Mouse (Mus musculus) thymus, adult 2 months (tissue): ENCODE results near the gene Wdr6. TPM values are rescaled to one million over a fixed set of nuclear protein-coding genes. Genes with fewer than 3 reads are reported as not detected.

Experiments
- DNase-seq: peaks from one replicate; pipeline ENCODE4 v3.0.0; 2021
- H3K27ac ChIP-seq: fragments of 200-500 bp; 2 replicates; pipeline ENCODE4 v1.5.1; 2012; ENCODE audit warnings: low read length, control low read depth; ENCODE audit not compliant: control insufficient read depth, insufficient read depth
- H3K27me3 ChIP-seq: fragments of 200-500 bp; 2 replicates; pipeline ENCODE4 v1.6.1; 2012; ENCODE audit warnings: mild to moderate bottlenecking, low read length, moderate library complexity, mixed read lengths; ENCODE audit not compliant: control insufficient read depth, insufficient read depth
- H3K36me3 ChIP-seq: fragments of 200-500 bp; 2 replicates; pipeline ENCODE4 v1.6.1; 2012; ENCODE audit warnings: mild to moderate bottlenecking, low read length, moderate library complexity; ENCODE audit not compliant: control insufficient read depth, insufficient read depth
- H3K4me1 ChIP-seq: fragments of 200-500 bp; replicated peaks from 2 replicates; pipeline ENCODE4 v1.6.1; 2012; ENCODE audit warnings: low read length; ENCODE audit not compliant: control insufficient read depth, insufficient read depth
- H3K4me3 ChIP-seq: fragments of 200-500 bp; 2 replicates; pipeline ENCODE4 v1.5.1; 2012; ENCODE audit warnings: mild to moderate bottlenecking, low read length, control low read depth, moderate library complexity; ENCODE audit not compliant: control insufficient read depth, insufficient read depth
- CTCF ChIP-seq: fragments of 200-500 bp; IDR thresholded peaks from 2 replicates; pipeline ENCODE4 v1.5.1; 2012; ENCODE audit warnings: mild to moderate bottlenecking, control low read depth, low read length, moderate library complexity, borderline replicate concordance; ENCODE audit not compliant: control insufficient read depth, poor library complexity, insufficient read depth; ENCODE audit errors: extremely low read depth
- POLR2A ChIP-seq: fragments of 200-500 bp; IDR thresholded peaks from 2 replicates; pipeline ENCODE4 v1.6.1; 2012; ENCODE audit warnings: mild to moderate bottlenecking, low read length, control low read depth, moderate library complexity; ENCODE audit not compliant: control insufficient read depth, poor library complexity, insufficient read depth; ENCODE audit errors: extremely low read depth
- WGBS: fragments of 180-500 bp; shearing (Covaris S2); methylation state at CpG from one replicate; pipeline ENCODE4 v1.1.7; 2018; 5-methylcytosine and 5-hydroxymethylcytosine counted together
- polyA plus RNA-seq: library from polyadenylated mRNA; depleted of rRNA; stranded (reverse); fragments of >200 nt; gene quantifications from 2 replicates; pipeline ENCODE4 v1.2.3, GENCODE M21; 2012

Wdr6 gene
- polyA plus RNA-seq, 1 experiment = 106 TPM

- DNase-seq = peak; percentile 33
- peak overlapping the region; percentile 61; the same call in 1 of the 2 replicates for H3K27ac ChIP-seq
- TF ChIP-seq CTCF (no peak), POLR2A (peak; percentile 8; the same call in 1 of the 2 replicates)
- 38% methylated on average over 17 of the region's 17 CpGs for WGBS
- no peaks in the 10 kb centered on the region for H3K27me3 ChIP-seq
- H3K4me3 ChIP-seq = peak overlapping the region; percentile 87
- peaks cover 15% of the 10 kb centered on the region for H3K36me3 ChIP-seq
- H3K4me1 ChIP-seq = peaks cover 23% of the 10 kb centered on the region
Observed at GRCm38 (mm10) chr9:108568511-108568921, 10.0 kb downstream of the Wdr6 start.

GRCm38 (mm10) chr9:108567931-108568419, 10.6 kb downstream of the Wdr6 start:
- peak overlapping the region; percentile 87 for H3K4me3 ChIP-seq
- WGBS = 4% methylated on average over 18 of the region's 18 CpGs

GRCm38 (mm10) chr9:108566815-108567776, 11.4 kb downstream of the Wdr6 start, which contains the start of gene Ndufaf3:
TSS of gene Ndufaf3 (minus strand) at chr9:108567434.
- Histone ChIP-seq H3K4me1 (peaks cover 23% of the 10 kb centered on the region), H3K36me3 (peaks cover 7% of the 10 kb centered on the region), H3K27me3 (no peaks in the 10 kb centered on the region), H3K4me3 (peak within 1 kb of the TSS; percentile 87), H3K27ac (peak within 1 kb of the TSS; percentile 81)
- DNase-seq = peak; percentile 98
- WGBS = under 1% methylated on average over 73 of the region's 73 CpGs
- peak; percentile 95; the same call in 1 of the 2 replicates for TF ChIP-seq POLR2A
- TF ChIP-seq CTCF = peak; percentile 95

More at GRCm38 (mm10) chr9:108567931-108568419, 10.6 kb downstream of the Wdr6 start:
- H3K27me3 ChIP-seq = no peaks in the 10 kb centered on the region
- peak overlapping the region; percentile 61 for H3K27ac ChIP-seq
- peak; percentile 12; the same call in 1 of the 2 replicates for TF ChIP-seq POLR2A
- TF ChIP-seq CTCF = 0 out of 2 replicates have a peak, but pooled peaks have one; percentile 12
- peaks cover 10% of the 10 kb centered on the region for H3K36me3 ChIP-seq
- peaks cover 23% of the 10 kb centered on the region for H3K4me1 ChIP-seq
- peak; percentile 35 for DNase-seq

GRCm38 (mm10) chr9:108565881-108566814, 12.4 kb downstream of the Wdr6 start:
- no peak for DNase-seq
- WGBS = 16% methylated on average over 35 of the region's 35 CpGs
- peak overlapping the region; percentile 55 for H3K27ac ChIP-seq
- peaks cover 29% of the 10 kb centered on the region for H3K4me1 ChIP-seq
- peaks cover 3% of the 10 kb centered on the region; the same call in 1 of the 2 replicates for H3K36me3 ChIP-seq
- no peaks in the 10 kb centered on the region for H3K27me3 ChIP-seq
- TF ChIP-seq POLR2A = no peak
- TF ChIP-seq CTCF = no peak
- peak overlapping the region; percentile 87 for H3K4me3 ChIP-seq

- no peaks in the 10 kb centered on the region for H3K27me3 ChIP-seq
- TF ChIP-seq POLR2A (no peak), CTCF (no peak)
- H3K4me3 ChIP-seq = no peak overlapping the region
- 91% methylated on average over 7 of the region's 7 CpGs for WGBS
- peaks cover 23% of the 10 kb centered on the region for H3K4me1 ChIP-seq
- peaks cover 8% of the 10 kb centered on the region for H3K36me3 ChIP-seq
- no peak for DNase-seq
- H3K27ac ChIP-seq = no peak overlapping the region
Observed at GRCm38 (mm10) chr9:108564131-108564530, 14.4 kb downstream of the Wdr6 start.
